Mouse (Mus musculus): ENCODE measurements around the gene Smtnl2. TPM values are rescaled to one million over a fixed set of nuclear protein-coding genes. Genes with fewer than 3 reads are reported as not detected.

Smtnl2 gene
- polyA plus RNA-seq, 1 experiment: 24.3 TPM

DNA sequence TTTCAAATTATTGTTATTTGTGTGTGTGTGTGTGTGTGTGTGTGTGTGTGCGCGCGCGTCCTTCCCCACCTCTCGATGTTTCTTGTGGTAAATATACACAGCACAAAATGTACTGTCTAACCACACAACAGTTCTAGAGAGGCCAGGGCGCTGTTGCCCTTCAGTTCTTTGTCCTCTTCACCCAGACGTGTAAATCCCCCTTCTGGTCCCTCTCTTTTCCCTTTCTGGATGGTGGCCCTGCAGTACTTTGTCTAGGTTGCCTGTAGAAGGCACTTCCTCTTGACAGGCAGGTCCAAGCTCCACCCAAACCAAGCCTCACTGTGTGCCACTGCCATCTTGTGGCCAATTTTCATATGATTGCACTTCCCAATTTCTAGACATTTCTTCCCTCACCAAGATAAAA, 17.8 kb upstream of the Smtnl2 start:
- no peak overlapping the region for H3K27ac ChIP-seq (ENCODE audit: insufficient read depth, low read length)
- H3K9ac ChIP-seq (ENCODE audit: low read depth, poor library complexity, severe bottlenecking): no peak overlapping the region
- H3K4me1 ChIP-seq (ENCODE audit: control insufficient read depth, insufficient read depth, low read length): no peaks in the 10 kb centered on the region
- no peaks in the 10 kb centered on the region for H3K36me3 ChIP-seq (ENCODE audit: control insufficient read depth, insufficient read depth, low read length, poor library complexity, severe bottlenecking)
- TF ChIP-seq CTCF (IDR thresholded peaks at IDR 0.05; ENCODE audit: low read depth, low read length) (peak; percentile 89), EP300 (IDR thresholded peaks at IDR 0.05; ENCODE audit: insufficient read depth, low read depth, low read length) (no peak)
- H3K4me3 ChIP-seq (ENCODE audit: low read depth, low read length): peak overlapping the region; percentile 15; the same call in 1 of the 2 replicates
- H3K27me3 ChIP-seq (ENCODE audit: control insufficient read depth, insufficient read depth, low read length, poor library complexity, severe bottlenecking): no peaks in the 10 kb centered on the region; the same call in 1 of the 2 replicates
- H3K9me3 ChIP-seq (replicated peaks; ENCODE audit: control insufficient read depth, insufficient read depth, low read length, poor library complexity, severe bottlenecking): no peaks in the 10 kb centered on the region

DNA sequence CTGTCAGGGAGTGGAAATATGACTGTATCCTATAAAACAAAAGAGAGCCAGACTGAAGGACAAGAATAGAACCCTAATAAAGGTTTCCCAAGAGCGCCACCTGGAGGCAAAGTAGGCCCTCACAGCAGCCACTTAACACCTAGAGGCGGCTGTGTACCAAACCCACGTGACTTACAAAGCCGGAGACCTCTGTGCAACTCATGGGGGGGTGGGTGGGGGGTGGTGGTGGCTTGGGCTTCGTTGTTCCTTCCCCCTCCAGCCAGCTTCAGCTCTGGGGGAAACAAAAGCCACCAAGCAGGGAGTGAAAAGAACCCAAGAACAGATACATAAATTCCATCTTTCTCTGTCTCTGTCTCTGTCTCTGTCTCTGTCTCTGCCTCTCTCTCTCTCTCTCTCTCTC, 17.2 kb upstream of the Smtnl2 start:
- Histone ChIP-seq H3K27ac (ENCODE audit: insufficient read depth, low read length) (no peak overlapping the region), H3K4me1 (ENCODE audit: control insufficient read depth, insufficient read depth, low read length) (no peaks in the 10 kb centered on the region), H3K9me3 (replicated peaks; ENCODE audit: control insufficient read depth, insufficient read depth, low read length, poor library complexity, severe bottlenecking) (no peaks in the 10 kb centered on the region), H3K4me3 (ENCODE audit: low read depth, low read length) (no peak overlapping the region), H3K27me3 (ENCODE audit: control insufficient read depth, insufficient read depth, low read length, poor library complexity, severe bottlenecking) (no peaks in the 10 kb centered on the region; the same call in 1 of the 2 replicates), H3K9ac (ENCODE audit: low read depth, poor library complexity, severe bottlenecking) (no peak overlapping the region), H3K36me3 (ENCODE audit: control insufficient read depth, insufficient read depth, low read length, poor library complexity, severe bottlenecking) (no peaks in the 10 kb centered on the region)
- no peak for TF ChIP-seq EP300 (IDR thresholded peaks at IDR 0.05; ENCODE audit: insufficient read depth, low read depth, low read length)
- peak; percentile 63 for TF ChIP-seq CTCF (IDR thresholded peaks at IDR 0.05; ENCODE audit: low read depth, low read length)
- TF ChIP-seq POLR2A (IDR thresholded peaks at IDR 0.05; ENCODE audit: insufficient read depth, low read length): no peak

DNA sequence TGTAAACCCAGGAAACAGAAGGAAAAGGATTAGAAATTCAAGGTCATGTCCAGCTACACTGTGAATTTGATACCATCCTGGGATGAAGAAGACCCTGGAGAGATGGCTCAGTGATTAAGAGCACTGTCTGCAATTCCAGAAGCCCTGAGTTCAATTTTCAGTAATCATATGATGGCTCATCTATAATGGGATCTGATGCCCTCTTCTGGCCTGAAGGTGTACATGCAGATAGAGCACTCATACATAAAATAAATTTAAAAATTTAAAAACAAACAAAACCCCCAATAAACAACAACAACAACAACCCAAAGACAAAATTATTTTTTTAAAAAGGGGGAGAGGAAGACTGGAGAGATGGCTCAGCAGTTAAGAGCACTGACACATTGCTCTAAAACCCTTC, 15.4 kb upstream of the Smtnl2 start:
- no peaks in the 10 kb centered on the region; the same call in 1 of the 2 replicates for H3K27me3 ChIP-seq (ENCODE audit: control insufficient read depth, insufficient read depth, low read length, poor library complexity, severe bottlenecking)
- H3K4me3 ChIP-seq (ENCODE audit: low read depth, low read length): no peak overlapping the region
- no peaks in the 10 kb centered on the region for H3K4me1 ChIP-seq (ENCODE audit: control insufficient read depth, insufficient read depth, low read length)
- H3K36me3 ChIP-seq (ENCODE audit: control insufficient read depth, insufficient read depth, low read length, poor library complexity, severe bottlenecking): no peaks in the 10 kb centered on the region
- no peak overlapping the region for H3K9ac ChIP-seq (ENCODE audit: low read depth, poor library complexity, severe bottlenecking)
- H3K27ac ChIP-seq (ENCODE audit: insufficient read depth, low read length): no peak overlapping the region
- no peaks in the 10 kb centered on the region for H3K9me3 ChIP-seq (replicated peaks; ENCODE audit: control insufficient read depth, insufficient read depth, low read length, poor library complexity, severe bottlenecking)
- TF ChIP-seq POLR2A (IDR thresholded peaks at IDR 0.05; ENCODE audit: insufficient read depth, low read length) (no peak), CTCF (IDR thresholded peaks at IDR 0.05; ENCODE audit: low read depth, low read length) (no peak), EP300 (IDR thresholded peaks at IDR 0.05; ENCODE audit: insufficient read depth, low read depth, low read length) (no peak)

DNA sequence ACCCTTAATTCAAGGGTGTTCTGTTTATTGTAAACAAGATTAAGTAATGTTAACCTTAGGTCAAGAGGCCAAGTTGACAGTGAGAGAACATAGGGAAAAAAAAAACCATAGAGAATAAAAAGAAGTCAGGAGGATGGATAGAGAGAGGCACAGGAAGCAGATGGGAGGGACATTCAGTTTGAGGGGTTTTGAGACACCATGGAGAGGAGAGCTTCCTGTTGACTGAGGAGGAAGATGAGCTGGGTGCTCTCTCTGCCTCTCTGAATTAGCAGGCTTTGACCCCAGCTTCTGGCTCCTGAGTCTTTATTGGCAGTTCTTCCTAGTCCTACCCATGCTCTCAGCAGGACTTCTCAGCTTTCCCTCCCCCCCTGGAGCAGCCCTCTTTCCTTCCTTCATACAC, 13.7 kb upstream of the Smtnl2 start:
- Histone ChIP-seq H3K9ac (ENCODE audit: low read depth, poor library complexity, severe bottlenecking) (no peak overlapping the region), H3K9me3 (replicated peaks; ENCODE audit: control insufficient read depth, insufficient read depth, low read length, poor library complexity, severe bottlenecking) (no peaks in the 10 kb centered on the region), H3K4me1 (ENCODE audit: control insufficient read depth, insufficient read depth, low read length) (no peaks in the 10 kb centered on the region), H3K36me3 (ENCODE audit: control insufficient read depth, insufficient read depth, low read length, poor library complexity, severe bottlenecking) (no peaks in the 10 kb centered on the region), H3K4me3 (ENCODE audit: low read depth, low read length) (no peak overlapping the region), H3K27ac (ENCODE audit: insufficient read depth, low read length) (no peak overlapping the region), H3K27me3 (ENCODE audit: control insufficient read depth, insufficient read depth, low read length, poor library complexity, severe bottlenecking) (no peaks in the 10 kb centered on the region; the same call in 1 of the 2 replicates)
- no peak for TF ChIP-seq EP300 (IDR thresholded peaks at IDR 0.05; ENCODE audit: insufficient read depth, low read depth, low read length)
- TF ChIP-seq POLR2A (IDR thresholded peaks at IDR 0.05; ENCODE audit: insufficient read depth, low read length): no peak
- TF ChIP-seq CTCF (IDR thresholded peaks at IDR 0.05; ENCODE audit: low read depth, low read length): no peak

DNA sequence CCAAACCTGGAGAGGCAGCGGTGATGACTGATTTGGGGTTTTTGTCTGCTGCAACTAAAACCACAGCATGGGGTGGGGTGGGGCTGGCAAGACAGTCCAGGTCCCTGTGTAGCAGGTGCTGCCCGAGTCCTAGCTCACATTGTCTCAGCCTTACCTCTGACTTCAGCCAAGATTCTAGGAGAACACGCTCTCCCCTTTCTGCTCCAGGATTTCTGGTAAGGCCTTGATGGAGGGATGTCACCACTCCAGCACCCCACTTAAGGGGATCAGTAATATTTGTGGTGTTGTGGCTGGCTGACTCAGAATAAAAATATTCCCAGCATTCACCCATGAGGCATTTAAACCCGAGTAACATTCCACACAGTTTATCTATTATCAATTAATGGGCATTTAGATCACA, 12.2 kb upstream of the Smtnl2 start:
- no peak overlapping the region for H3K4me3 ChIP-seq (ENCODE audit: low read depth, low read length)
- TF ChIP-seq CTCF (IDR thresholded peaks at IDR 0.05; ENCODE audit: low read depth, low read length) (no peak), POLR2A (IDR thresholded peaks at IDR 0.05; ENCODE audit: insufficient read depth, low read length) (no peak), EP300 (IDR thresholded peaks at IDR 0.05; ENCODE audit: insufficient read depth, low read depth, low read length) (no peak)
- no peak overlapping the region for H3K9ac ChIP-seq (ENCODE audit: low read depth, poor library complexity, severe bottlenecking)
- no peaks in the 10 kb centered on the region for H3K9me3 ChIP-seq (replicated peaks; ENCODE audit: control insufficient read depth, insufficient read depth, low read length, poor library complexity, severe bottlenecking)
- no peaks in the 10 kb centered on the region for H3K4me1 ChIP-seq (ENCODE audit: control insufficient read depth, insufficient read depth, low read length)
- no peak overlapping the region for H3K27ac ChIP-seq (ENCODE audit: insufficient read depth, low read length)
- no peaks in the 10 kb centered on the region for H3K36me3 ChIP-seq (ENCODE audit: control insufficient read depth, insufficient read depth, low read length, poor library complexity, severe bottlenecking)
- H3K27me3 ChIP-seq (ENCODE audit: control insufficient read depth, insufficient read depth, low read length, poor library complexity, severe bottlenecking): no peaks in the 10 kb centered on the region; the same call in 1 of the 2 replicates

DNA sequence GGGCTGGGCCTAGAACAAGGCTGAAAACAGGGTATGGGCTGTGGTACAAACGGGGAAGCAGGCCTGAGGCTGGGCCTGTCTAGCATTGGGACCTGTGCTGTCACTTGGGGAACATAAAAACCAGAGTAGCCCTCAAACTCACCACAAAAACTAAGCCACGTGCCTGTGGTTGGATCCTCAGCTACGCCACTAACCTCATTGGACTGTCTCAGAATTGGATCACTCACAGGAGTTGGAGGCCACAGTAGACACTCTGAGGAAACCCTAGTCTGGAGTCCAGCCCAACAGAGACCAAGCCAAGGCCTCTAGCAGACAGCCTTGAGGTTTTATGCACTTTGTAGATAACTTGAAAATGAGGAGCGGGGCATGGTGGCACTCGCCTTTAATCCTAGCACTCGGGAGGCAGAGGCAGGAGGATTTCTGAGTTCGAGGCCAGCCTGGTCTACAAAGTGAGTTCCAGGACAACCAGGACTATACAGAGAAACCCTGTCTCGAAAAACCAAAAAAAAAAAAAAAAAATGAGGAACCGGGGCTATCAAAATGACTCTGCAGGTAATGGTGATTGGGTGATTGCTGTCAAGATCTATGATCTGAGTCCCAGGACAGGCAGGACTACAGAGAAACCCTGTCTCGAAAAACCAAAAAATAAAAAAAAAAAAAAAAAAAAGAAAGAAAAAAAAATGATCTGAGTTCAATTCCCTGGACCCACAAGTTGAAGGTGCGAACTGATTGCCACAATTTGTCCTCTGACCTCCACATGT, 10.2 kb upstream of the Smtnl2 start:
- Histone ChIP-seq H3K9me3 (replicated peaks; ENCODE audit: control insufficient read depth, insufficient read depth, low read length, poor library complexity, severe bottlenecking) (no peaks in the 10 kb centered on the region), H3K36me3 (ENCODE audit: control insufficient read depth, insufficient read depth, low read length, poor library complexity, severe bottlenecking) (no peaks in the 10 kb centered on the region), H3K4me3 (ENCODE audit: low read depth, low read length) (no peak overlapping the region), H3K27ac (ENCODE audit: insufficient read depth, low read length) (no peak overlapping the region), H3K4me1 (ENCODE audit: control insufficient read depth, insufficient read depth, low read length) (no peaks in the 10 kb centered on the region), H3K9ac (ENCODE audit: low read depth, poor library complexity, severe bottlenecking) (no peak overlapping the region), H3K27me3 (ENCODE audit: control insufficient read depth, insufficient read depth, low read length, poor library complexity, severe bottlenecking) (no peaks in the 10 kb centered on the region; the same call in 1 of the 2 replicates)
- TF ChIP-seq POLR2A (IDR thresholded peaks at IDR 0.05; ENCODE audit: insufficient read depth, low read length): no peak

Data from ES-Bruce4 (cell line).